Mouse (Mus musculus) neural tube, embryonic 14.5 days (tissue): ENCODE data around the gene Camk1g. TPM values are rescaled to one million over a fixed set of nuclear protein-coding genes. Genes with fewer than 3 reads are reported as not detected.

Source experiments
- ATAC-seq: fragments of 200-750 bp; cut with Nextera tagmentation; 2 replicates; pipeline ENCODE4 v1.8.0; 2017; ENCODE audit warnings: low read depth, mild to moderate bottlenecking, moderate TSS enrichment, moderate library complexity
- H3K27ac ChIP-seq: fragments of 300-500 bp; sonication (generic); 2 replicates; pipeline ENCODE4 v1.5.1; 2014; ENCODE audit warnings: low read depth, mild to moderate bottlenecking, control low read depth, low read length, moderate library complexity, mixed read lengths
- H3K27me3 ChIP-seq: fragments of 300-500 bp; sonication (generic); 2 replicates; pipeline ENCODE4 v1.6.1; 2014; ENCODE audit warnings: low read length; ENCODE audit not compliant: control insufficient read depth, insufficient read depth
- H3K36me3 ChIP-seq: fragments of 300-500 bp; sonication (generic); 2 replicates; pipeline ENCODE4 v1.6.1; 2014; ENCODE audit warnings: low read length, mixed read lengths; ENCODE audit not compliant: control insufficient read depth, insufficient read depth
- H3K4me1 ChIP-seq: fragments of 300-500 bp; sonication (generic); 2 replicates; pipeline ENCODE4 v1.6.1; 2014; ENCODE audit warnings: low read length; ENCODE audit not compliant: control insufficient read depth, insufficient read depth
- H3K4me2 ChIP-seq: fragments of 300-500 bp; sonication (generic); 2 replicates; pipeline ENCODE4 v1.6.1; 2014; ENCODE audit warnings: mild to moderate bottlenecking, low read depth, low read length, control low read depth
- H3K4me3 ChIP-seq: fragments of 300-500 bp; sonication (generic); 2 replicates; pipeline ENCODE4 v1.5.1; 2014; ENCODE audit warnings: low read depth, low read length, control low read depth, mixed read lengths
- H3K9ac ChIP-seq: fragments of 300-500 bp; sonication (generic); replicated peaks from 2 replicates; pipeline ENCODE4 v1.6.1; 2014; ENCODE audit warnings: low read depth, mild to moderate bottlenecking, control low read depth, low read length, mixed read lengths
- H3K9me3 ChIP-seq: fragments of 300-500 bp; sonication (generic); 2 replicates; pipeline ENCODE4 v1.6.1; 2016; ENCODE audit warnings: low read length; ENCODE audit not compliant: control insufficient read depth
- WGBS: fragments of 180-500 bp; shearing (Covaris S2); extraction: QIAGEN DNeasy Blood & Tissue Kit; methylation state at CpG from one replicate; pipeline ENCODE4 v1.1.7; 2014; 5-methylcytosine and 5-hydroxymethylcytosine counted together
- polyA plus RNA-seq: library from polyadenylated mRNA; unstranded; fragments of >200 nt; fragmentation: Nextera tagmentation; extraction: Ambion mirVana; gene quantifications from 2 replicates; pipeline ENCODE4 v1.2.1, GENCODE M21; 2014

Gene Camk1g
- polyA plus RNA-seq, 1 experiment from 2014 or later = 51.0 TPM

DNA sequence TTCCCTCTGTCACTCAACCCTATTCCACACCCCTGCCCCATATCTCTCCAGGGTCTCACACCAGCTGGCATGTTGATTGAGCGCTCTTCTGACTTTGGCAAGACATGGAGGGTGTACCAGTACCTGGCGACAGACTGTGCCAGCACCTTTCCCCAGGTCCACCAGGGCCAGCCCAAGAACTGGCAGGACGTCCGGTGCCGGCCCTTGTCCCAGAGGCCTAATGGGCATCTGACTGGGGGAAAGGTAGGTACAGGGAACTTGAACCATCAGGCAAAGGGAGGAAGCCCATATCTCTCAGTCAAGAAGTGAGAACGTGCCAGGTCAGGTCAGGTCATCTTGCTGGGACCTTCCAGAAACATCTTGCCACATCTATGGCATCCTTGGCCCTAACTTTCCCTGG is 46.4 kb downstream of the Camk1g start:
- Histone ChIP-seq H3K4me2 (no peak overlapping the region), H3K27me3 (no peaks in the 10 kb centered on the region), H3K4me3 (no peak overlapping the region), H3K4me1 (no peaks in the 10 kb centered on the region), H3K27ac (no peak overlapping the region), H3K9ac (no peak overlapping the region), H3K36me3 (no peaks in the 10 kb centered on the region), H3K9me3 (no peaks in the 10 kb centered on the region)
- 91% methylated on average over 6 of the region's 6 CpGs for WGBS
- no peak for ATAC-seq

DNA sequence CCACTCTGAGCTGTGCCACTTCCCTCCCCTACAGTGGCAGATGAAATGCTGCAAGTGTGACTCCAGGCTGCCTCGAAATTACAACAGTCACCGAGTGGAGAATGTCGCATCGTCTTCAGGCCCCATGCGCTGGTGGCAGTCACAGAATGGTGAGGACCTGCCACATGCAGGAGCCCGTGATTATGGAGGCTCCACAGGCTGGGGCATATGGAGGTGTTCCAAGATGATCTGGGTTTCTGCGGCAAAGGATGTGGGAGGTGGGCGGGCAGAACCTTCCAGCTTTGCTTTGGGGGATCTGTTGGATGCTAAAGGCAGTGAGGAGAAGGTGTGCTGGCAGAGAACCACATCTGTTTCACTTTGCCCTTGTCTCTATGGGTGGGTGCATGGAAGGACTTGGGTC is 49.7 kb downstream of the Camk1g start:
- H3K9ac ChIP-seq = no peak overlapping the region
- no peak overlapping the region for H3K4me2 ChIP-seq
- H3K4me3 ChIP-seq = no peak overlapping the region
- H3K27me3 ChIP-seq = no peaks in the 10 kb centered on the region
- ATAC-seq = no peak
- 0 out of 2 replicates have a peak, but pooled peaks cover 3% of the 10 kb centered on the region for H3K4me1 ChIP-seq
- no peaks in the 10 kb centered on the region for H3K36me3 ChIP-seq
- no peaks in the 10 kb centered on the region for H3K9me3 ChIP-seq
- no peak overlapping the region for H3K27ac ChIP-seq
- 90% methylated on average over 8 of the region's 8 CpGs for WGBS

DNA sequence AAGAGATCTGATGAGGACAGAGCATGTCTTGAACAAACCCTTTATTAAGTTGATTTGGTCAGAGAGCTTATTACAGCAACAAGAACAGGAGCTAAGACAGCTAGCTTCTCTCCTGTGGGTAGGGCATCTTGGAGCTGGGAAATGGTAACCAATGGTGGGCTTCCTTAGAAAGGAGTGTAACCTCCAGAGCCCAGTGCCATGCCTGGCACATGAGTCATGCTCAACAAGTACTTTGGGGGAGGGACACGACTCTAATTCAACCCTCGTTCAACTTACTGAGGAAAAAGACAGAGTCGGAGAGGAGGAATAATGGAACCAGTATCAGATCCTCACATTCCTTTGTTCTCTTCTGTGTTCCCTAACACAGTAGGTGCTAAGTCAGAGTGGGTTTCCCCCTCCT is 50.4 kb downstream of the Camk1g start:
- Histone ChIP-seq H3K27me3 (no peaks in the 10 kb centered on the region), H3K36me3 (no peaks in the 10 kb centered on the region), H3K4me2 (no peak overlapping the region), H3K4me1 (0 out of 2 replicates have a peak, but pooled peaks cover 3% of the 10 kb centered on the region), H3K9ac (no peak overlapping the region), H3K4me3 (no peak overlapping the region), H3K27ac (no peak overlapping the region), H3K9me3 (no peaks in the 10 kb centered on the region)
- WGBS = 54% methylated on average over 3 of the region's 3 CpGs
- no peak for ATAC-seq

DNA sequence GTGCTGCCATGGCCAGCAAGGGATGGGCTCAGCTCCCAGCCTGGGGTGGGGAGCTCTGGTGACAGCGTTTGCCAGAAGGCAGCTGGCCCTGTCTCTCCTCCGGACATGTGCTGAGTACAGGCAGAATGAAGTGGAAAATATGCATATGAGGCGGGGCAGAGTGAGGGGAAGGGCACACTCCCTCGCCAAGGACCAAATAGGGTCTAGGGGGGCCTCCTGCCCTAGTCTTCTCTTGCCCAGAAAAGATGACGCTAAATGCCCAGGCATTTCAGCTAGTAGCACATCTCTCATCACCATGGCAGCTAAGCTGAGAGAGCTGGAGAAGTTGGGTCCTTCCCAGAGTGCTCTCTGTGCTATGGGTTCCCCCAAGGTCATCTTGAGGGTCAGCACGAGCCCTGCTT is 52.9 kb downstream of the Camk1g start:
- peak; percentile 44; the same call in 1 of the 2 replicates for ATAC-seq
- Histone ChIP-seq H3K4me1 (0 out of 2 replicates have a peak, but pooled peaks cover 3% of the 10 kb centered on the region), H3K36me3 (no peaks in the 10 kb centered on the region), H3K27ac (no peak overlapping the region), H3K4me2 (no peak overlapping the region), H3K27me3 (no peaks in the 10 kb centered on the region), H3K9me3 (no peaks in the 10 kb centered on the region), H3K9ac (no peak overlapping the region), H3K4me3 (no peak overlapping the region)
- 40% methylated on average over 6 of the region's 6 CpGs for WGBS

DNA sequence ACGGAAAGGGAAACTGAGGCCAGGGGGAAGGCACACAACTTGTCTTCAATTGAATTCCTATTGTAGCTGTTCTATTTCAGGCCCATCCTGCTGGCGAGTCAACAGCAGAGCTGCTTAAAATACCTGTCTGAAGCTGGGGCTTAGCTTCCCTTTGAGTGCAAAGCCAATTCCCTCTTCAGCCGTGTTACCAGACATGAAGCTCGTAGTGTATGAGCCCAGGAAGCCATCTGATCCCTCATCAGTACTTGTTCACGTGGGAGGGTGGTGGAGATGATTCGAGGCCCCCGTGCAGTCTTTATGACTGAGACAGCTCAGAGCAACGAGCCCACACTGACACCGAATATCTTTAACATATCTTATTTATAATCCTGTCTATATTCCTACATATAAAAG is 53.7 kb downstream of the Camk1g start:
- H3K36me3 ChIP-seq = no peaks in the 10 kb centered on the region
- 0 out of 2 replicates have a peak, but pooled peaks cover 3% of the 10 kb centered on the region for H3K4me1 ChIP-seq
- no peak for ATAC-seq
- no peaks in the 10 kb centered on the region for H3K9me3 ChIP-seq
- no peaks in the 10 kb centered on the region for H3K27me3 ChIP-seq
- H3K9ac ChIP-seq = no peak overlapping the region
- H3K4me3 ChIP-seq = no peak overlapping the region
- no peak overlapping the region for H3K27ac ChIP-seq
- 72% methylated on average over 9 of the region's 9 CpGs for WGBS
- no peak overlapping the region for H3K4me2 ChIP-seq

DNA sequence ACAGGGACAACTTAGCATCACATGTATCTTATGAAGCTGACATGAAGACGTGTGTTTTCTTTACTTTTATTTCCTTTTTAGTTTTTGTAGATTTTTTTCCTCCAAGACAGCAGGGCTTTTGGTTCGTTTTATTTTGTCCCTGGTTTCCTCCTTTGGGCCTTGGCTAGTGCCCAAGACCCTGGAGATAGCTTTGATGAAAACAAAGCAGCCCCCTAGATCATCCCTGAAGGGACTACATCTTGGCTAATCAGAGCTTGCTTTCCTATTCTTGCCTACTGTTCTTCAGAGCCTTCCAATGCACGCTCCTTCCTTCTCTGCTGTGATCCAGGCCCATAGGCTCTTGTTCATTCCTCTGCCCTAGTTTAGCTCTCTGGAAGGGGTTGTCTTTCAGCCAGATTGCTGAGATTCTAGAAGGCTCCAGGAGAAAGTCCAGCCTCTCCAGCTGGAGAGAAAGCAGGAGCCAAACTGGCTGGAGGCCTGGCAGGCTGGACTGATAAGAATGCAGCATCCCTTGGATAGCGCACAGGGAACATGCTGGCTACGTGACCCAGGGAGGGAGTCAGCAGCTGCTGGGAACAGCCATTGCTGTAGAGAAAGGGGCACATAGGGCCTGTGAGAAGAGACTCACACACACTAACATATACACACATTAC is 54.3 kb downstream of the Camk1g start:
- Histone ChIP-seq H3K9ac (no peak overlapping the region), H3K27me3 (no peaks in the 10 kb centered on the region), H3K4me1 (0 out of 2 replicates have a peak, but pooled peaks cover 3% of the 10 kb centered on the region), H3K36me3 (no peaks in the 10 kb centered on the region), H3K9me3 (no peaks in the 10 kb centered on the region), H3K4me2 (no peak overlapping the region), H3K27ac (no peak overlapping the region), H3K4me3 (no peak overlapping the region)
- ATAC-seq = no peak
- WGBS = 68% methylated on average over 5 of the region's 5 CpGs

DNA sequence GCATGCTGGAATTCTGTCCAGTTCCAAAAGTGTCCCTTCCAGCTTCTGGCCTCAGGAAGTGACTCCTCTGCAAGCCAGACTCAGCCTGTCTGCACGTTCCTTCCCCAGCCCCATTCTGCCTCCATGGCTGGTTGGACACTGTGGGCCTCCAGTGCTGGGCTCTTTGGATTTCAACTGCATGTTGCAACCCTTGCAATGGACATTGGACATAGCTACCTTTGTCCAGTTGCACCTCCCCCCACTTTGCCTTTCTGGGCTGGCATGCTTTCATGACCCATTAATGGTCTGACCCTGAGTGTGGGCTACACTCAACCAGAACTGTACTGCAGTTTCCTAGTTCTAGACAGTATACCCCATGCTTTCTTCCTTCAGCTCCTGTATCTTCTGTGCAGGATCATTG is 58.5 kb downstream of the Camk1g start:
- Histone ChIP-seq H3K4me3 (no peak overlapping the region), H3K4me2 (no peak overlapping the region), H3K9ac (no peak overlapping the region), H3K36me3 (no peaks in the 10 kb centered on the region), H3K4me1 (0 out of 2 replicates have a peak, but pooled peaks cover 3% of the 10 kb centered on the region), H3K27me3 (no peaks in the 10 kb centered on the region), H3K27ac (no peak overlapping the region), H3K9me3 (no peaks in the 10 kb centered on the region)
- ATAC-seq = no peak
- WGBS = 87% methylated on average over 1 of the region's 1 CpGs

DNA sequence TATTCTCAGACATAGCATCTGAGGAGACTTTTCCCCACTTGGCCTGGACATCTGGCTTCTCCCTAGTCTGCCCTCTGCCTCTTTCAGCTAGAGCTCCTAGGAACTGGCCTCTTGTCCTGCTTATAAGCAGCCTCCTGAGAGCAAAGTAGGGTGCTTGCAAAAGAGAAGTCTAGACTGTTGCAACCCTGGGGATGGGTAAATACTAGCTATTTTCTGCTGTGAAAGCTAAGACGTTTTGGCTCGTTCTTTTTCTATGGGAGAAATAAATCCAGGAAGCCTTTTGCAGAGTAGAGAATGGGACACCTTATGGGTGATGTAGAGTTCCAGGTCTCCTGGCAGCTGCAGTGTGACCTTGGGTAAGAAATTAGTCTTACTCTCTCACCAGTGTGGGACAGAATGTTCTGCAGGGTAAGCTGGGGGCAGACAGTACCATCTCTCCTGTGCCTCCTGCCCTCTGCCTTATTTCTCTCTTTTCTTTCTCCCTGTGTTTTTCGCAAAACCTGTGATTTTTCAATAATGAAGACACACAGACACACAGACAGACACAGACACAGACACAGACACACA is 59.5 kb downstream of the Camk1g start:
- WGBS = 89% methylated on average over 3 of the region's 3 CpGs
- no peak overlapping the region for H3K27ac ChIP-seq
- H3K4me3 ChIP-seq = no peak overlapping the region
- no peaks in the 10 kb centered on the region for H3K27me3 ChIP-seq
- H3K9ac ChIP-seq = no peak overlapping the region
- no peaks in the 10 kb centered on the region for H3K36me3 ChIP-seq
- no peaks in the 10 kb centered on the region for H3K9me3 ChIP-seq
- no peak overlapping the region for H3K4me2 ChIP-seq
- ATAC-seq = no peak
- H3K4me1 ChIP-seq = no peaks in the 10 kb centered on the region

DNA sequence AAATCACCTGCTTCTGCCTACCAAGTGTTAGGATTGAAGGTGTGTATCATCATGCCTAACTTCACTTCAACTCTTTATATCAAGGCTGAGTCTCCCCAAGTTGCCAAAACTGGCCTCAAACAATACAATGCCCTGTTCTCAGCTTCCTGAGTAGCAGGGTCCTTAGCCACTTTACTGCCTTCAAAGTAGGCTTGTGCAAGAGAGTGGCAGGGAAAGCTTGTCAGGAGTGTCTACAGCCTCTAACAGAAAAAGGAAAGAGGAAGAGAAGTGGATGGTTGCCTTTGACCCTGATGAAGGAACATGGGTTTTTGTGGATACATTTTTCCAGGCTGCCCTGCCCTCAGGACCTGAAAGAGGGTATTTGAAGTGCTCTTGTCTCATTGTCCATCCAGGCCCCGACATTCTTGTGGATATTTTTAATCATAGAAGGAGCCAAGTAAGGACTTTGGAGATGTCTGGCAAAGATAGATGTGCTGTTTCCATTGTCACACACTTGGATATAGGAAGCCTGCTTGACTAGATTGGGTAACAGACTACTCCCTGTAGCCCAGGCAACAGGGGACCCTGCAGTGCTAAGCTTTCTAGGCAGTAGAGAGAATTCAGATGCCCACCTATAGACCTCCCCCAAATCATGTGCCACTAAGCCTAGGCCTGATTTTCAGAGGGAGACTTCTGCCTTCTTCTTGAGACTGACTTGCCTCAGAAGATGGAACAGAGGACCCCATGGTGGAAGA is 60.1 kb downstream of the Camk1g start:
- no peaks in the 10 kb centered on the region for H3K4me1 ChIP-seq
- no peak overlapping the region for H3K4me2 ChIP-seq
- H3K36me3 ChIP-seq = no peaks in the 10 kb centered on the region
- no peak overlapping the region for H3K27ac ChIP-seq
- H3K4me3 ChIP-seq = no peak overlapping the region
- H3K9ac ChIP-seq = no peak overlapping the region
- no peaks in the 10 kb centered on the region for H3K9me3 ChIP-seq
- no peaks in the 10 kb centered on the region for H3K27me3 ChIP-seq
- ATAC-seq = no peak
- WGBS = 88% methylated on average over 1 of the region's 1 CpGs
